Mouse (Mus musculus) spleen, embryonic (tissue): ENCODE data around the gene Tceanc2.

Experiments
- CTCF ChIA-PET: fragments of 350-600 bp; sonication (Branson Sonifier 250); formaldehyde crosslinking; loops from one replicate; lab custom pipeline; 2022; lab: Charles Lee

Gene Tceanc2

DNA sequence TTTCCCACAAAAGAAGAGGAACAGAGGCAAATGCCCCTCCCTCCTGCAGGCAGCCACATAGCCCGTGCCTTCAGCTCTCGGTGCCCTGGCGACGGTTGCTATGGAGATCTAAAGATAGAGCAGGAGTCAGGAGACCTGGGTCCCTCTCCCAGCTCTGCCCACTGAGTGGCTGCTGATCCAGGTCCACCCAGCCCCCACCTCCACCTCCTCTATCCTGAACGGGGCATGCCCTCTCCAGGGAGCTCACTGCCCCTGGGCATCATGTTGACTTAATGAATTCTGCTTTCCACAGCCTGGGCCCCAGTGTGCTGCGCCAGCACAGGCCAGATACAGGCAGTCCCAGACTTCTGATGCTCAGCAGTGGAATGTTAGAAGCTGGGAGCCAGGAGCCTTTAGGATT lies 94.1 kb downstream of the Tceanc2 start:
- CTCF ChIA-PET: no interaction called here

DNA sequence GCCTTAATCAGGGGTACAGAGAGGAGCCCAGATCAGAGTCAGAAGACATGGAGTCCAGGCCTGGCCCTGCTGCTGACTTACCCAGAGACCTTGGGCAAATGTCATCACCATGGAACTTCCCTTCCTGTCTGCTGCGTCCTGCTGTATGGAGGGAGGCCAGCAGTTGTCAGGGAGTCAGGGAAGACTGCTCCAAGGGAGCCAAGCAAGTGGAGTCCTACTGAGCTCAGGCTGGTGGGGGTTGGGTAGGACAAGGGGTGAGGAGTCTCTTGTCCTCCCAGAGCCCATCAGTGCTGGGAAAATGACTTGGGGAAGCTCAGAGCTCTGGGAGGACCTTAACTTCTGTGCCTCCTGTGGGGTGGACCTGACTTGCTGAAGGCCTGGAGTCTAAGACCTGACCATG lies 94.6 kb downstream of the Tceanc2 start:
- CTCF ChIA-PET: no interaction called here
